Mouse (Mus musculus): ENCODE data around the gene Cxcl5. TPM values are rescaled to one million over a fixed set of nuclear protein-coding genes. Genes with fewer than 3 reads are reported as not detected.

Gene Cxcl5
- not detected for polyA plus RNA-seq (2014; fragmentation: Illumina TruSeq; extraction: RNeasy Lipid Tissue Mini Kit (QIAGEN cat#74804); ENCODE audit: low read depth, low replicate concordance)

GRCm38 (mm10) chr5:90759077-90760065 lies at the start of gene Cxcl5:
Cxcl5 (plus strand) TSS chr5:90759360.

DNA sequence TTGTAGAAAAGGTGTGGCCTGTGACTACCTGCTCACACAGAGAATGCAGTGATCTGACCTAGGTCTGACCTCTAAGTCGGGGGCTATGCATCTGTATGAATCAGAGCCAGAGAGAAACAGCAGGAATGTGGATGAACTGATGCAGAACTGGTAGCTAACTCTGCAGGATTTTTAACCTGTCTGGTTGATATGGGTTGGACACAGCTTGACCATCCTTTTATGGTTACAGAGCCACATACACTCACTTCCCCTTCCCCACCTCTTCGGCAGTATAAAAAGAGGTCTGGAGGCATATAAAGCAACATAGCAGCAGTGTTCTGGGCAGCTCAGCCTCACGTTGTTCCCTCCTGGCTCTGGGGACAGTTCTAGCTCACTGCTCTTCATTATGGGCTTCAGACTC lies 9.1 kb downstream of the Cxcl5 start, which contains the start of gene Ppbp:
Gene Ppbp (plus strand): TSS at position 301 of the 400 bp plus-strand sequence.

GRCm38 (mm10) chr5:90771880-90772653 lies 12.9 kb downstream of the Cxcl5 start, which contains the start of gene Pf4:
Pf4 (plus strand) TSS chr5:90772435.

DNA sequence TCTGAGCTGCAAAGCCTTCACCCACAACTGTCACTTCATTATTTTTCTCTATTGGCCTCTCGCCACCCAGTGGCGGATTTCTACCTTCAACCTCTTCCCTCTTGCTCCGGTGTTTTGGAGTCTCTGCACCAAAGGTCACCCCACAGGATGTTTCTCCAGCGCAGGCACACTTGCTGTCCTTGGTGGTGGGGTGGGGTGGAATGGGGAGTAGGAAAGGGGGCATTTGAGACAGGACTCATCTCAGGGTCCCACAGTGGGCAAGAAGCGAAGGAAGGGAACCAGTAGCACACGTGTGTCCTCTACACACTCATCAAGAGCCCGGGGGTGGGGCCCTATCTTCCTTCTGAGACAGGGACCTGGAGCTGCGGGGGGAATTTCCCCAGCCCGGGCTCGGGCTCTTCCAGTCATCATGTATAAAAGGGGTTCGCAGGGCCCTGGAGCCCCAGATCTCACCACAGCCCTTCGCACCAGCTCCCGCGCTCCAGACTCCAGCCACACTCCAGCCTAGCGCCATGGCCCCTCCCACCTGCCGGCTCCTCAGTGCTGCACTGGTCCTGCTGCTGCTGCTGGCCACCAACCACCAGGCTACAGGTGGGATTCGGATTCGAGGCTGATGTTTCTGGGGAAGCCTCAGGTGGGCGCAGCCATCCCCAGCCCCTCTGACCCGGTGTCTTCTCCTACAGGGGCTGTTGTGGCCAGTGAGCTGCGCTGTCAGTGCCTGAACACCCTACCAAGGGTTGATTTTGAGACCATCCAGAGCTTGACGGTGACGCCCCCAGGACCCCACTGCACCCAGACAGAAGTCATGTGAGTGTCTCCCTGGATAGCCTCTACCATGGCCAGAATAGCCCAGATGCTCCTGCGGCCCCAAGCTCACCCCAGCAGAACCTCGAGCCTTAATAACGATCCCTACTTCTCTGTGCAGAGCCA lies 26.8 kb downstream of the Cxcl5 start, which contains the start of gene Cxcl3:
Gene Cxcl3 (plus strand): TSS at position 445 of the 930 bp plus-strand sequence.

DNA sequence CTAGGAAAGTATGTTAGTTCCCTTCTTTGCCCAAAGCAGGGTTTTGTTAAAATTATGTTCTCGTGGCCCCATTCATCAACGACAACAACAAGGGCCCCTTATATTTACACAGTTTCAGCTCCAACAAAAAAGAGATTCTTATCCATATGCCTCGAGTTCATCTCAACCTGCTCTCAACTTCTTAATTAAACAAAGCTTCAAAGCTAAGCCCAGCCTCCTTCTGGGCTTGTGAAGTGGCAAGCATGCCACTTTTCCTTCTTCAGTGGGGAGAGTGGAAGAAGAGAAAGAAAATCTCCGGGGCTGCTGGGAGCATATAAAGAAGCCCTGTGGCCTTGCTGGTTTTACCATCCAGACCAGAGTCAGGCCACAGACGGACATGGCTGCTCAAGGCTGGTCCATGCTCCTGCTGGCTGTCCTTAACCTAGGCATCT lies 35.0 kb downstream of the Cxcl5 start, which contains the start of gene Cxcl15:
Gene Cxcl15 (plus strand): TSS at position 340 of the 431 bp plus-strand sequence.

Other genes starting within 250 kb of the Cxcl5 start
- 0.57 TPM for gene Afm, start 240.4 kb upstream of the Cxcl5 start, polyA plus RNA-seq (2014; fragmentation: Illumina TruSeq; extraction: RNeasy Lipid Tissue Mini Kit (QIAGEN cat#74804); ENCODE audit: low read depth, low replicate concordance)
- gene 5830473C10Rik, start 198.3 kb upstream of the Cxcl5 start, polyA plus RNA-seq (2014; fragmentation: Illumina TruSeq; extraction: RNeasy Lipid Tissue Mini Kit (QIAGEN cat#74804); ENCODE audit: low read depth, low replicate concordance) = not detected
- 5.3 TPM for gene Rassf6, start 118.7 kb upstream of the Cxcl5 start, polyA plus RNA-seq (2014; fragmentation: Illumina TruSeq; extraction: RNeasy Lipid Tissue Mini Kit (QIAGEN cat#74804); ENCODE audit: low read depth, low replicate concordance)
- 0.79 TPM for gene Ppbp, start 9.2 kb downstream of the Cxcl5 start, polyA plus RNA-seq (2014; fragmentation: Illumina TruSeq; extraction: RNeasy Lipid Tissue Mini Kit (QIAGEN cat#74804); ENCODE audit: low read depth, low replicate concordance)
- gene Pf4, start 13.1 kb downstream of the Cxcl5 start, polyA plus RNA-seq (2014; fragmentation: Illumina TruSeq; extraction: RNeasy Lipid Tissue Mini Kit (QIAGEN cat#74804); ENCODE audit: low read depth, low replicate concordance) = 67.2 TPM
- not detected for gene Cxcl3, start 26.7 kb downstream of the Cxcl5 start, polyA plus RNA-seq (2014; fragmentation: Illumina TruSeq; extraction: RNeasy Lipid Tissue Mini Kit (QIAGEN cat#74804); ENCODE audit: low read depth, low replicate concordance)
- not detected for gene Cxcl15, start 35.2 kb downstream of the Cxcl5 start, polyA plus RNA-seq (2014; fragmentation: Illumina TruSeq; extraction: RNeasy Lipid Tissue Mini Kit (QIAGEN cat#74804); ENCODE audit: low read depth, low replicate concordance)
- gene Cxcl1, start 131.9 kb downstream of the Cxcl5 start, polyA plus RNA-seq (2014; fragmentation: Illumina TruSeq; extraction: RNeasy Lipid Tissue Mini Kit (QIAGEN cat#74804); ENCODE audit: low read depth, low replicate concordance) = 2.1 TPM
- 1.5 TPM for gene Cxcl2, start 144.5 kb downstream of the Cxcl5 start, polyA plus RNA-seq (2014; fragmentation: Illumina TruSeq; extraction: RNeasy Lipid Tissue Mini Kit (QIAGEN cat#74804); ENCODE audit: low read depth, low replicate concordance)
- 31.4 TPM for gene Mthfd2l, start 171.8 kb downstream of the Cxcl5 start, polyA plus RNA-seq (2014; fragmentation: Illumina TruSeq; extraction: RNeasy Lipid Tissue Mini Kit (QIAGEN cat#74804); ENCODE audit: low read depth, low replicate concordance)

Data from adipose tissue, adult 10 weeks (tissue).